Mouse (Mus musculus): Measurements from ENCODE around the gene Fmnl1. TPM values are rescaled to one million over a fixed set of nuclear protein-coding genes. Genes with fewer than 3 reads are reported as not detected.
A peak's percentile ranks its signal among the peaks of the same experiment; 100 is the strongest.

The Fmnl1 gene
- total RNA-seq, 2 experiments from 2014 or later: 4.2 to 5.7 TPM

DNA sequence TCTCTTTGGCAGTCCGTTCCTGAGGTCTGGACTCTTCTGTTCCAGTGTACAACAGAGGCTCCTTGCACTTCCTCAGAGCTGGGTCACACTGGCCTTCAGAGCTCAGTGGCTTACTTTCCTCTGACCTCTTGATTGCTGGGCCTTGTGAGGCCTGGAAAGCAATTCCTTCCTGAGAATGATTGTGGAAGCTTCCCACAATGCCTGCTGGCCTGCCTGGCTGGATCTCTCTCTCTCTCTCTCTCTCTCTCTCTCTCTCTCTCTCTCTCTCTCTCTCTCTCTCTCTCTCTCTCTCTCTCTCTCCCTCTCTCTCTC, 29.0 kb upstream of the Fmnl1 start:
- TF ChIP-seq CTCF (IDR thresholded peaks at IDR 0.05): no peak
- intact Hi-C loops (cut with DNase I): loop anchor here (5.0 kb wide), 1 partner anchor 40 kb away; the partner anchor contains the start of genes Acbd4 and Plcd3
- Histone ChIP-seq H3K4me3 (peak overlapping the region; percentile 32), H3K27ac (peak overlapping the region; percentile 84)
- DNase-seq: no peak

DNA sequence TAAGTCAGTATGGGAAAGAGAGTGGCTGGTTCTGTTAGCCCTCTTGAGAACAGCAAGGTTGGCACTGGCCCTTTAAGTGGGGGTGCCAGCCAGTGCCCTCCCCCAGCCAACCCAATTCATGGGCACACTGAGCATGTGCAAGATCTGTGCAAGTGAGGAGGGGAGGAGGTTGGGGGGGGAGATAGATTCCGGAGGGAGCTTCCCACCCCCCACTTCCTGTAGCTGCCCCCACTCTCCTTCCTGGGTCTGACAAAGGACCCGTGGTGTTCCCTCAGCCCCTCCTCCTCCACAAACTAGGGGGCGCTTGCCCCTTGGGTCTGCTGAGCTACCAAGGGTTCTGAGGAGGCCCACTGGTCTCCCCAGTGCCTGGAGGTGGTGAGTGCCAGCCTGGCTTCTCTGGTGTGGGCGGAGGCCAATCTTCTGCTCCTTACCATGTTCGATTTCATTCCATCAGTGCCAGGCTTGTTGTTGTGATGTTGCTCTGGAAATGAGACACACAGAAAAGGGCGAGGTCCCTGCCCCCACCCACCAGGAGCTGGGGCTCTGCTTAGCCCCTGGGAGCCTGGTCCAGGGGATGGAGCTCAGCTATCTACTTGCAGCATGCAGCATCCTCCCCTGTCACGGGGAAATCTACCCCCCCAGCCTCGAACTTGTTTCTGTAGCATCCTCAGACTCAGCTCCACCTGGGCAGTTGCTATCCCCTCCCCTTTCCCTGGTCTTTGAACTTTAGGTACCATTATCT, 28.3 kb upstream of the Fmnl1 start:
- H3K27ac ChIP-seq: peak overlapping the region; percentile 84
- intact Hi-C loops (cut with DNase I): loop anchor here (5.0 kb wide), 1 partner anchor 40 kb away; the partner anchor contains the start of genes Acbd4 and Plcd3
- H3K4me3 ChIP-seq: peak overlapping the region; percentile 52
- no peak for TF ChIP-seq CTCF (IDR thresholded peaks at IDR 0.05)
- DNase-seq: peak; percentile 71

DNA sequence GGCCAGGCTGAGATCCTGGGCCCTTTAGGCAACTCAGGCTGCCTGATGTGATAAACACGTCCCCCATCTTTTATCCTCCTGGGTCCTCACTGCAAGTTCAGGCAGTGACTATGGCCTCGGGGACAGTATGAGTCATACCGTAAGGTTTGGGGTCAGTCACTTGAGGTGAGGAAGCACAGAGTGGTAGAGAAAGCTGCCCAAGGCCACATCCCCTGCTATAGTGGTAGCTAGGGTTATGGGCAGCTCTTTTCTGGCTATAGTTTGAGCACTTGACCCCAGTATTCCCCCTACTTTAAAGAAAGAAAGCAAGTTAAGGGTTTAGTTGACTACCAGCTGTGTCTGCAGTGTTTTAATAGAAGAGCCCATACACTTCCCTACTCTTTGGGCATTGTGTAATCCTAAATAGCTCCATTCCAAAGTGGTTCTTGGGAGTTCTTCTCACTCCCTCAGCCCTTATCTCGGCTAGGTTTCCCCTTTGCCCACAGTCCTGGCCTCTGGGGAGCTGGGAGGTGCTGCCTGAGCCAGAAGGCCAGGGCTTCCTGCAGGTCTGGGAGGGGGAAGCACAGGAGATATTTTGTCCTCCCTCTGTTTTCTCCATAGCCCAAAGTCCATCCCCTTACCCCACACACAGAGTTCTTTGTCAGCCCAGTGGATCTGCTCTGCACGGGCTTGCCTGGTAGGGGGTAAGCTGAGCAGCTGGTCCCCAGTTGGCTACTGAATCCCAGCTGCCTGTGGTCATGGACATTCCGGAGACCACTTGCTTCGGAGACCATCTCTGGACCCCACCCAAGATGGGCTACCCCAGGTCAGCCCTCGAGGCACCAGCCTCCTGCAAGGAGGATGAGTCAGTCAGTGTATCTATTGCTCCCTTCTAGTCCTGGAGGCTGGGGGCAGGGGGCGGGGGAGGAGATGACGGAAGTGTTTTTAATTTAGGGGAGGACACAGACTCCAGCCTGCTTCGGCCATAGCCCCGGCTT, 26.3 kb upstream of the Fmnl1 start:
- Histone ChIP-seq H3K4me3 (no peak overlapping the region), H3K27ac (0 out of 2 replicates have a peak overlapping the region, but pooled peaks have one; percentile 13)
- no peak for TF ChIP-seq CTCF (IDR thresholded peaks at IDR 0.05)
- intact Hi-C loops (cut with DNase I): loop anchor here (5.0 kb wide), 1 partner anchor 42 kb away; the partner anchor contains the start of genes Acbd4 and Plcd3
- no peak for DNase-seq

DNA sequence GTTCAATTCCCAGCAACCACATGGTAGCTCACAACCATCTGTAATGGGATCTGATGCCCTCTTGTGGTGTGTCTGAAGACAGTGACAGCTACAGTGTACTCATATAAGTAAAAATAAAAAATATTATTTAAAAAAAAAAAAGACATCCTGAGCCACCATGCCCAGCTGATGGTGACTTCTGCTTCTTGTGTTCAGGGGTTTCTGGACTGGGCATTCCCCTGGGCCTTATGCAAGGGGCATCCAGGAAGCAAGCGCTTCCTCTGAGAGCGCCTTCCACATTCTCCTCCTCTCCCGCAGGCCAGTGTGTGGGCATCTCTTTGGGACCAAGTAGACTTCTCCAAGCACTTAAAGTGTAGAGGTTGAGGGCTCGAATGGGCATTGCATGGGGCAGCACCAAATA, 24.5 kb upstream of the Fmnl1 start:
- intact Hi-C loops (cut with DNase I): no loop called here
- Histone ChIP-seq H3K27ac (no peak overlapping the region), H3K4me3 (no peak overlapping the region)
- no peak for TF ChIP-seq CTCF (IDR thresholded peaks at IDR 0.05)
- DNase-seq: no peak

DNA sequence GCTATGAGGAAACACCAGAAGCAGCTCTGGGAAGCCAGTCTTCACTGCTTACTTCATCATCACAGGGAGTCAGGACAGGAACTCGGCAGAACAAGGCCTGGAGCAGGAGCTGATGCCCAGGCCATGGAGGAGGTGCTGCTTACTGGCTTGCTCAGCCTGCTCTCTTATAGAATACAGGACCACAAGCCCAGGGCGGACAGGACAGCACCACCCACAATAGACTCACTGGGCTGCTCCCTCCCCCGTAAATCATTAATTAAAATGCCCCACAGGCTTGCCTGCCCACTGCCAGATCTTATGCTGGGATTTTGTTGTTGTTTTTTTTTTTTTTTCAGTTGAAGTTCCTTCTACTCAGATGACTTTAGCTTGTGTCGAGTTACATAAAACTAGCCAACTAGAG, 23.1 kb upstream of the Fmnl1 start:
- no peak overlapping the region for H3K27ac ChIP-seq
- intact Hi-C loops (cut with DNase I): no loop called here
- H3K4me3 ChIP-seq: no peak overlapping the region
- no peak for TF ChIP-seq CTCF (IDR thresholded peaks at IDR 0.05)
- no peak for DNase-seq

DNA sequence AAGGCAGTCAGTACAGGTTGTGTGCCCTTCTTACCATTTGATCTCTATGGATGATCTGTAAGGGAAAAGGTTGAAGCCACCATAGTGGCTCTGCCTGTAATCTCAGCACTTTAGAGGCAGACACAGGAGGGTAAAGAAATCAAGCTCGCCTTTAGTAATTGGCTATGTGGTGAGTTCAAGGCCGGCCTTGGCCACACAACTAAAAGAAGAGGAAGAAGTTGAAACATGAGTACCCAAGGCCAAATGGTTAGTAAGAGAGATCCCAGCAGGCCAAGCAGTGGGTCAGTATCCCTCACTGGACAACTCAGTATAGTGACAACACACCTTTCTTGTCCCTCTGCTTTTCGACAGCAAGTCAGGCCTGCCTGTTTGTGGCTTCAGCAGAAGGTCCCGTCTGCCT, 21.1 kb upstream of the Fmnl1 start:
- Histone ChIP-seq H3K27ac (no peak overlapping the region), H3K4me3 (no peak overlapping the region)
- intact Hi-C loops (cut with DNase I): no loop called here
- no peak for DNase-seq
- no peak for TF ChIP-seq CTCF (IDR thresholded peaks at IDR 0.05)

DNA sequence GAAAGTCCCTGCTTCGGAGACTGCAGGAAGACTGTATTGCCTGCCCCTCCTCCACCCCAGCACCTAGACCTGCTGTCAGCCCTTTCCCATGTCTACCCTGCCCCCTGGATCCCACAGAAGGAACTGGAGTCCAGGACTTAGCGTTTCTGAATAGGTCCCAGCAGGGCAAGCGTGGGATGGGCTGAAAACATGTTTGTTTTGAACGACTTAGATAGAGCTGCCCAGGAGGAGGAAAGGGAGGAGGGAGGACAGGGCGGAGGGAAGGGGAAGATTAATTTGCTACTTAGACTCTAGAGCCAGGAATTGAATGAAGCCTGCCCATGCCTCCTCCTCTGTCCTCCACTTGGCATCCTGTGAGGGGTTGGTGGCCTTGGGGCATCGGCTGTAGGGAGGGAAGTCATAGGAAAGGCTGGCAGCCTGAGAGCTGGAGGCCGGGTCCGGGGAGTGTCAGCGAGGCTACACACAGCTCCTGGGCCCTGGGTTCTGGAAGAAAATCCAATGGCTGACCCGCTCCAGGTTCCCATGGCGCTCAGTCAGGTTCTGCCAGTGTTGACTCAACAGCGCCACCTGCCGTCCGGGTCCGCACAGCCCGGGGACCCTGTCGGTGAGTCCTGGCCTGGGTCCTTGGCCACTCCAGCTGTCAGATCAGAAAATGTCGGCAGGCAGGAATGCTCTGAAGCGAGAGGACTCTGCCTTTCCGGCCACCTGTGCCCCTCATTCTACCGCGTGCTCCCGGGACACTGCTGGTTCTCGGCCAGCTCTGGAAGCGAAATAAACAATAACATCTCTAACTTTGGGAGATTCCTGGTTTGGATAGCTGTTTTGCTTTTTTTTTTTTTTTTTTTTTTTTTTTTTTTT, 12.1 kb upstream of the Fmnl1 start:
- peak; percentile 99 for TF ChIP-seq CTCF (IDR thresholded peaks at IDR 0.05)
- peak; percentile 98 for DNase-seq
- intact Hi-C loops (cut with DNase I): loop anchor here (1.0 kb wide), 2 partner anchors 42 to 57 kb away; no protein-coding TSS in a partner anchor
- Histone ChIP-seq H3K4me3 (peak overlapping the region; percentile 68), H3K27ac (peak overlapping the region; percentile 85)

DNA sequence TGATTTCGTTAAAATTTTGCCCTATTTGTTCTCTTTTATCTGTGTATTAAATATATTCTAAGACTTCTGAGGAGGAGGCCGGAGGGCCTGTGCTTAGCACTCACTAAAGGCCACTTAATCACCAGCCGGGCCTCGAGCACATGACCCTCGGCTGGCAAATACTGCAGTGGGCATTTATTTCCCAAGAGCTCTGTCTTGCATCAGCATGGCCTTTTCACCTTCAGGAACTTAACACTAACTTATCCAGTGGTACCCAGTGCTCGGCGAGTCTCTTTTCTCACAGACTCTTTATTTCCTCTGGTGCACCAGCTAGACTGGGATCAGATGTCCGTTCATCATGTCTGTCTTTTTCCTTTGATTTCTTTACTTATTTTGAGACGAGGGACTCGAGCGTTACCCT, 10.2 kb upstream of the Fmnl1 start:
- no peak for TF ChIP-seq CTCF (IDR thresholded peaks at IDR 0.05)
- H3K4me3 ChIP-seq: no peak overlapping the region
- no peak for DNase-seq
- intact Hi-C loops (cut with DNase I): loop anchor here (10.0 kb wide), 1 partner anchor 254 kb away; the partner anchor contains the start of gene Plekhm1
- no peak overlapping the region for H3K27ac ChIP-seq

DNA sequence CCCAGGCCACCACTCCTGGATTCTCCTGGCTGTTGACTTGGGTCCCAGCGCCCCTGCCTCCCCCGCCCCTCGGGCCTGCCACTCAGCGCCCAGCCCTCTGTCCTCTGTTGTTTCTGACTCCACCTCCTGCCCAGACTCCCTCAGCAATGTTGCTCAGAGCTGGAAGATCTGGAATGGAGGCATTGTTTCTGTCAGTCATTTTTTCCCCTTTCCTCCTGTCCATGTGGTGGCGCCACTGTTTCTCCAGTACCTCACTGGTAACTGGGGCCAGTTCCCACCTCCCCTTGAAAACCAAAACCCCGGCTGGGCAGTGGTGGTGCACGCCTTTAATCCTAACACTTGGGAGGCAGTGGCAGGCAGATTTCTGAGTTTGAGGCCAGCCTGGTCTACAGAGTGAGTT, 9.5 kb upstream of the Fmnl1 start:
- Histone ChIP-seq H3K4me3 (no peak overlapping the region), H3K27ac (no peak overlapping the region)
- intact Hi-C loops (cut with DNase I): loop anchor here (10.0 kb wide), 1 partner anchor 253 kb away; the partner anchor contains the start of gene Plekhm1
- TF ChIP-seq CTCF (IDR thresholded peaks at IDR 0.05): peak; percentile 4; the same call in 1 of the 2 replicates
- no peak for DNase-seq

DNA sequence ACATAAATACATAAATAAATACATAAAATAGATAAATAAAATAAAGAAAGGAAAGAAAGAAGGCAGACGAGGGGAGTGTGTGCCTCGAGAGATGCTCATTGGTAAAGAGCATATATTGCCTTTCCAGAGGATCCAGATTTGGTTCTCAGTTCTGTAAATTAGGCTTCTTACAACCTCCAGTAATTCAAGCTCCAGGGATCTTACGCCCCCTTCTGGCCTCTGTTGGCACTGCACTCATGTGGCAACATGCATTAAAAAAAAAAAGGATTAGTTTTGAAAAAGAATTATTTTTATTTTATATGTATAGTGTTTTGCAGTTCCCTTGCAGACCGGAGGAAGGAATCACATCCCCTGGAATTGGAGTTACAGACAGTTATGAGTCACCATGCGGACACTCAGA, 8.8 kb upstream of the Fmnl1 start:
- no peak overlapping the region for H3K27ac ChIP-seq
- no peak for DNase-seq
- intact Hi-C loops (cut with DNase I): loop anchor here (10.0 kb wide), 1 partner anchor 253 kb away; the partner anchor contains the start of gene Plekhm1
- no peak overlapping the region for H3K4me3 ChIP-seq
- TF ChIP-seq CTCF (IDR thresholded peaks at IDR 0.05): peak; percentile 58

DNA sequence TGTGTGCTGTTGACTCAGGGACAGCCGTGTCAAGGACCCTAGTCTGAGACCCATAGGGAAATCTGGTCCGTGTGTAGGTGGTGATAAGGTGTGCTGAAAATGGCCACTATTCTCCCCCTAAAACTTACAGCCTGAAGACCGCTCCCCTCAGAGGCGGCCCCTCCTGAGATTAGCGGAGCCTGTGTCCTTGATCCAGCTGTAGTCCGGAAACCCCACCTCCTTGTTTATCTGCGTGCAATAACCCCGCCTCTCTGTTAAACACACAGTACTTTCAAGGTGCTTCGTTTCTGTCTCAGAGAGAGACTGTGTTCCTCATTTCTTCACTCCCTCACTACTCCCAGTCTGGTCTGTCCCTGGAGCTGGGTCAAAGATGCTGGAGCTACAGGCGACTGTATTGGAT, 6.5 kb upstream of the Fmnl1 start:
- DNase-seq: no peak
- TF ChIP-seq CTCF (IDR thresholded peaks at IDR 0.05): no peak
- peak overlapping the region; percentile 31; the same call in 1 of the 2 replicates for H3K27ac ChIP-seq
- H3K4me3 ChIP-seq: peak overlapping the region; percentile 24; the same call in 1 of the 2 replicates
- intact Hi-C loops (cut with DNase I): loop anchor here (10.0 kb wide), 1 partner anchor 250 kb away; the partner anchor contains the start of gene Plekhm1

All from gastrocnemius, adult 2 months (tissue).